Mouse (Mus musculus) layer of hippocampus, adult 2 months (tissue): ENCODE data around the gene Rin2. TPM values are rescaled to one million over a fixed set of nuclear protein-coding genes. Genes with fewer than 3 reads are reported as not detected.
A peak's percentile ranks its signal among the peaks of the same experiment; 100 is the strongest.

Experiments used
- DNase-seq, 2 experiments: peaks; one replicate each; pipeline ENCODE4 v3.0.0; 2022; ENCODE audit warnings: low spot score in 2 of 2
- H3K27ac ChIP-seq: fragments of 200-600 bp; 2 replicates; pipeline ENCODE4 v1.8.1; 2022
- H3K4me3 ChIP-seq: fragments of 200-600 bp; 2 replicates; pipeline ENCODE4 v1.8.1; 2022; ENCODE audit warnings: mild to moderate bottlenecking
- CTCF ChIP-seq: fragments of 200-600 bp; conservative IDR thresholded peaks from 2 replicates; pipeline ENCODE4 v1.8.1; 2022; ENCODE audit warnings: antibody characterized with exemption, mild to moderate bottlenecking, moderate library complexity
- total RNA-seq, 2 experiments: library from RNA; stranded (reverse); gene quantifications; 2 replicates each; pipeline ENCODE4 v1.2.3; 2021

The Rin2 gene
- total RNA-seq, 2 experiments from 2014 or later = 33.3 to 33.9 TPM

- TF ChIP-seq CTCF = no peak
- DNase-seq = no peak
- Histone ChIP-seq H3K4me3 (no peak overlapping the region), H3K27ac (no peak overlapping the region)
These were observed 113.7 kb downstream of the Rin2 start for GRCm38 (mm10) chr2:145788562-145789346.

- no peak for DNase-seq
- no peak for TF ChIP-seq CTCF
- Histone ChIP-seq H3K27ac (no peak overlapping the region), H3K4me3 (no peak overlapping the region)
These were observed 118.7 kb downstream of the Rin2 start for GRCm38 (mm10) chr2:145793702-145794101.

- peak; percentile 46 to 53 for DNase-seq
- Histone ChIP-seq H3K4me3 (no peak overlapping the region), H3K27ac (no peak overlapping the region)
- TF ChIP-seq CTCF = peak; percentile 94
These were observed 119.4 kb downstream of the Rin2 start for GRCm38 (mm10) chr2:145794318-145794954.

- no peak overlapping the region for H3K27ac ChIP-seq
- no peak for TF ChIP-seq CTCF
- no peak for DNase-seq
- H3K4me3 ChIP-seq = no peak overlapping the region
These were observed 122.8 kb downstream of the Rin2 start for GRCm38 (mm10) chr2:145797851-145798250.

- DNase-seq = no peak
- H3K27ac ChIP-seq = no peak overlapping the region
- H3K4me3 ChIP-seq = no peak overlapping the region
- TF ChIP-seq CTCF = no peak
These were observed 123.9 kb downstream of the Rin2 start for GRCm38 (mm10) chr2:145798954-145799353.

- DNase-seq = no peak
- no peak for TF ChIP-seq CTCF
- no peak overlapping the region for H3K4me3 ChIP-seq
- no peak overlapping the region for H3K27ac ChIP-seq
These were observed 126.5 kb downstream of the Rin2 start for GRCm38 (mm10) chr2:145801322-145802052.

- Histone ChIP-seq H3K4me3 (no peak overlapping the region), H3K27ac (no peak overlapping the region)
- no peak for DNase-seq
- no peak for TF ChIP-seq CTCF
These were observed 127.6 kb downstream of the Rin2 start for GRCm38 (mm10) chr2:145802626-145803025.

GRCm38 (mm10) chr2:145803822-145804342, 128.9 kb downstream of the Rin2 start:
- no peak for TF ChIP-seq CTCF
- DNase-seq = no peak
- Histone ChIP-seq H3K27ac (no peak overlapping the region), H3K4me3 (no peak overlapping the region)

- no peak for TF ChIP-seq CTCF
- no peak for DNase-seq
- H3K27ac ChIP-seq = no peak overlapping the region
- no peak overlapping the region for H3K4me3 ChIP-seq
These were observed 129.5 kb downstream of the Rin2 start for GRCm38 (mm10) chr2:145804524-145804923.

- H3K4me3 ChIP-seq = no peak overlapping the region
- TF ChIP-seq CTCF = no peak
- no peak overlapping the region for H3K27ac ChIP-seq
- DNase-seq = no peak
These were observed 132.3 kb downstream of the Rin2 start for GRCm38 (mm10) chr2:145807276-145807675.

GRCm38 (mm10) chr2:145808251-145808650, 133.2 kb downstream of the Rin2 start:
- TF ChIP-seq CTCF = no peak
- no peak for DNase-seq
- no peak overlapping the region for H3K4me3 ChIP-seq
- H3K27ac ChIP-seq = no peak overlapping the region

GRCm38 (mm10) chr2:145808667-145809066, 133.7 kb downstream of the Rin2 start:
- no peak for DNase-seq
- no peak overlapping the region for H3K4me3 ChIP-seq
- no peak overlapping the region for H3K27ac ChIP-seq
- no peak for TF ChIP-seq CTCF

GRCm38 (mm10) chr2:145810676-145811075, 135.7 kb downstream of the Rin2 start:
- Histone ChIP-seq H3K27ac (no peak overlapping the region), H3K4me3 (no peak overlapping the region)
- DNase-seq = no peak
- TF ChIP-seq CTCF = peak; percentile 67

GRCm38 (mm10) chr2:145812818-145813217, 137.8 kb downstream of the Rin2 start:
- no peak overlapping the region for H3K27ac ChIP-seq
- no peak overlapping the region for H3K4me3 ChIP-seq
- TF ChIP-seq CTCF = no peak
- no peak for DNase-seq
